Mouse (Mus musculus): ENCODE data around the gene Tex33. TPM values are rescaled to one million over a fixed set of nuclear protein-coding genes. Genes with fewer than 3 reads are reported as not detected.

Tex33 gene
- polyA plus RNA-seq, 1 experiment, result not detected

DNA sequence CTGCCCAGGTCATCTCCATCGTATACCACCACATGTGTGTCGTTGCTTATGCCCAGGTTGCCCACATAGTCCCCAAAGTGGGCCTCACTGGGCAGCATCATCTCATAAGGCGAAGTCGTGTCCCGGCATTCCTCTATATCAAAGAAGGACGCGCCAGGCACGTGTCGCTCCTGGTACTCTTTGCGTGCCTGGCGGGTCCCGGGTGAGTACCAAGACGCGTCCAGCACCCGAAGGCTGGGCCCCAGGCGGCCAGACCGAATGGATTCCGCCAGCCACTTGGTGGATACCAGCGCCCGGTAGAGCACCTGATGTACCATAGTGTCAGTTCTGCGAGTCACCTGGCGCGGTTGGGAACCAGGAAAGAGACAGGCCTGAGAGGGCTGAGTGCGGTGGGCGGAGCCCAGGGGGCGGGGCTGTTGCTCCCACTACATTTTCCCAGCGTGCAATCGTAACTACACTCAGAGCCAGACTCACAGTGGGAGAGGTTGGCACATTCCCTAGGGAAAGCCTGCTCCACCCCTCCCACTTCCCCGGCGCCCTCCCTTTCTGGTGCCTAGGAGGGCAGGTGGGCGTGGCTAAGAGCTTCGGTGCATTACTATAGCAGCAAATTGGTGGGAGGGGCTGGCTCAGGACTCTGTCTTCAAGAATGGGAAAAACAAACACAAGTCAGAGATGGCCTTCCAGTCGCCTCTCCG, 10.0 kb upstream of the Tex33 start, which contains the start of gene Tst:
Gene Tst, minus strand, starts transcription at position 391 of the 695 bp plus-strand sequence.
- Histone ChIP-seq H3K4me3 (replicated peaks; ENCODE audit: extremely low read depth, low read depth, low read length) (peak within 1 kb of the TSS; percentile 94), H3K4me1 (ENCODE audit: control insufficient read depth, insufficient read depth, low read length) (peaks cover 12% of the 10 kb centered on the region)
- DNase-seq, result peak; percentile 94
- TF ChIP-seq POLR2A (IDR thresholded peaks at IDR 0.05; ENCODE audit: borderline replicate concordance, extremely low read depth, low read depth, low read length) (peak; percentile 55; the same call in 1 of the 2 replicates), CTCF (IDR thresholded peaks at IDR 0.05; ENCODE audit: insufficient read depth, low read length) (no peak)
- WGBS, result 1% methylated on average over 34 of the region's 34 CpGs

DNA sequence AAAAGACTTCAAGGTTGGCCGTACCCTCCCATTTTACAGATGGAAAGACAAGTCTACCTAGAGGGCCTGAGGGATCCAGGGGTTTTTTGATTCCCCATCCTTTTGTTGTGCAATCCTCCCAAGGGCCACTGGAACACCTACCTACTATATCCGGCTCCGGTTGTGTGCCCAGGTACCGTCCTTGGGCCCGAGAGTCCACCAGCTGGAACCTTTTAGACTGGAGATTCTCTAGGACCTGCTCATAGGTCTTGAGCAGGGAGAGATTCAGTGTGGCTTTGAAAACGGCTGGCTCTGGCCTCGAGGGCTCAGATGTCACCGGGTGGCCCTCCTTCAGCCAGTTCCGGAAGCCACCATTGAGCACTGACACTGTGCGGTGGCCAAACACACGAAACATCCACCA, 9.4 kb upstream of the Tex33 start:
- DNase-seq, result no peak
- TF ChIP-seq POLR2A (IDR thresholded peaks at IDR 0.05; ENCODE audit: borderline replicate concordance, extremely low read depth, low read depth, low read length) (no peak), CTCF (IDR thresholded peaks at IDR 0.05; ENCODE audit: insufficient read depth, low read length) (no peak)
- Histone ChIP-seq H3K4me3 (replicated peaks; ENCODE audit: extremely low read depth, low read depth, low read length) (peak overlapping the region; percentile 94), H3K4me1 (ENCODE audit: control insufficient read depth, insufficient read depth, low read length) (peaks cover 14% of the 10 kb centered on the region)
- 51% methylated on average over 11 of the region's 11 CpGs for WGBS

DNA sequence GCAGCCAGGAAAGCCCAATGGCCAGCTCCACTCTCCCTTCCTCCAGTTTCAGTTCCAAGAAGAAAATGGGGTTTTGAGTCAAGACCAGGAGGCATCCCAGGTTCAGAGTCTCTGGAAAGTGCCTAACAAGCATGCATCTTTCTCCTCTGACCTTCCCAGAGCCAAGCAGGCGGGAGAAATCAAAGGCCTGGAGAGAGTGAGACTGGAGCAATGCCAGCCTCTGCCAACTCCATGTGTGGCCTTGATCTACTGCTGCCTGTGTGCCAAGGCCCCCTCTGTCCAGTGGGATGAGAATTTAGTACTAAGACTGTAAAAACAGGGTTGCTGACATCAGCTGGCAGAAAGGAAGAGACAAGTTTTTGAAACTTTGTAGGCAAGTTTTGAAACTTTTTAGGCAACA, 8.2 kb upstream of the Tex33 start:
- peak; percentile 43 for DNase-seq

DNA sequence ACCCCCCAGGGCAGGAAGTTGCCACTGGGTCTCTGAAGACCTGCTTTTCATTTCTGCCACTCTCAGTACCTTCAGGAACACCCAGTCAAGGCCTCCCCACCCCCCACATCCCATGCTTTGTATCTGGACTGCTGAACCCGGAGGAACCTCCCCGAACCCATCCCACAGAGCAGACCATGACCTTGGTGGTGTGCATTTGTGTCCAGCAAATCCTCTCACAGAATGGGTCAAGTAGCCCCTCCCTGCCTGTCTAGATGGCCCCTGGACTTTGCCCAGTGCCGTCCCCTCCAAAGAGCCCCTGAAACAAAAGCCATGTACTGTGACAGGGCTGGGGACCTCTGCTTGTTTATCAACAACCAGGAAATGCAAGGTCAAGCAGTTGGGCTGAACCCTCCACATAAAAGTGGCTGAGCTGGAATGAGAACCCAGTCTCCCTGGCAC, 7.6 kb upstream of the Tex33 start:
- peak; percentile 45 for DNase-seq
- TF ChIP-seq POLR2A (IDR thresholded peaks at IDR 0.05; ENCODE audit: borderline replicate concordance, extremely low read depth, low read depth, low read length) (no peak), CTCF (IDR thresholded peaks at IDR 0.05; ENCODE audit: insufficient read depth, low read length) (no peak)
- peaks cover 14% of the 10 kb centered on the region for H3K4me1 ChIP-seq (ENCODE audit: control insufficient read depth, insufficient read depth, low read length)
- WGBS, result 30% methylated on average over 3 of the region's 3 CpGs
- peak overlapping the region; percentile 25 for H3K4me3 ChIP-seq (replicated peaks; ENCODE audit: extremely low read depth, low read depth, low read length)

More for the DNA sequence above, 8.2 kb upstream of the Tex33 start:
- TF ChIP-seq CTCF (IDR thresholded peaks at IDR 0.05; ENCODE audit: insufficient read depth, low read length) (no peak), POLR2A (IDR thresholded peaks at IDR 0.05; ENCODE audit: borderline replicate concordance, extremely low read depth, low read depth, low read length) (no peak)
- 29% methylated on average over 1 of the region's 1 CpGs for WGBS
- peak overlapping the region; percentile 25 for H3K4me3 ChIP-seq (replicated peaks; ENCODE audit: extremely low read depth, low read depth, low read length)
- peaks cover 14% of the 10 kb centered on the region for H3K4me1 ChIP-seq (ENCODE audit: control insufficient read depth, insufficient read depth, low read length)

DNA sequence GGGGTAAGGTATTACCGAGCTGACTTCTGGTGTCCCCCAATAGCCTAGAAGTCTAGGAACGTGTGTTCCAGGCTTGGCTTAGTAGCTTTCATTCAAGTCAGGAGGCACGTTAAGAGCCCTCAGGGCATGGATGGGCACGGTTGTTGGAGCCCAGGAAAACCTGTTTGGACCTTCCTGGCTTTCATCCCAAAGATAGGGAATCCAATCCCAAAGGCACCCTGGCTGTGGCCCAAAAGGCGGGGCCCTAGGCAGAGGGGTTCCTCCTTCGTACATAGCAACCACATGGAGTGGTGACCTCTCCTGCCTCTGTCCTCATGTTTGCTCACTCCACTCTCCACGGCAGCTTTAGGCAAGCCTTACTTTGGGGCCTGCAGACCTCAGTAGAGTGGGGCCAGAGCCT, 6.7 kb upstream of the Tex33 start:
- 50% methylated on average over 7 of the region's 7 CpGs for WGBS
- TF ChIP-seq POLR2A (IDR thresholded peaks at IDR 0.05; ENCODE audit: borderline replicate concordance, extremely low read depth, low read depth, low read length) (peak; percentile 25; the same call in 1 of the 2 replicates), CTCF (IDR thresholded peaks at IDR 0.05; ENCODE audit: insufficient read depth, low read length) (no peak)
- peak; percentile 80 for DNase-seq
- Histone ChIP-seq H3K4me1 (ENCODE audit: control insufficient read depth, insufficient read depth, low read length) (peaks cover 14% of the 10 kb centered on the region), H3K4me3 (replicated peaks; ENCODE audit: extremely low read depth, low read depth, low read length) (no peak overlapping the region)

DNA sequence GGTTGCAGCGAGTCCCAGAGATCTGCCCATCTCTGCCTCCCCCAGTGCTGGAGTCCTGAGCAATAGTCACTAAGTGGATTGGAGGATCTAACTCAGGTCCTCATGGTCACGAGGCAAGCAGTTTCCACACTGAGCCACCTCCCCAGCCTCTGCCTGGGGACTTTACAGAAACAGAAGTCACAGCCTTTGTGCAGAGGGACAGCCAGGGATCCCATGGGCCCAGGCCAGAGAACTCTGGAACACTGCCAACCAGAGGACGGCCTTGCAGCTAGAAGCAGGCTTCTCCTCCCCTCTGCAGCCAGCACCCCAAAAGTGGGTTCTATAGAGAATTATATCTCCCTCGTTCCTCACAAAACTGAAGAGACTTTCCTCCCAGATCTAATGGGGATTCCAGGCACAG, 6.2 kb upstream of the Tex33 start:
- Histone ChIP-seq H3K4me1 (ENCODE audit: control insufficient read depth, insufficient read depth, low read length) (peaks cover 11% of the 10 kb centered on the region), H3K4me3 (replicated peaks; ENCODE audit: extremely low read depth, low read depth, low read length) (no peak overlapping the region)
- DNase-seq, result peak; percentile 59
- 29% methylated on average over 4 of the region's 4 CpGs for WGBS
- no peak for TF ChIP-seq CTCF (IDR thresholded peaks at IDR 0.05; ENCODE audit: insufficient read depth, low read length)
- TF ChIP-seq POLR2A (IDR thresholded peaks at IDR 0.05; ENCODE audit: borderline replicate concordance, extremely low read depth, low read depth, low read length), result no peak

- 44% methylated on average over 6 of the region's 6 CpGs for whole genome bisulfite sequencing
- TF ChIP-seq CTCF (IDR thresholded peaks at IDR 0.05; ENCODE audit: insufficient read depth, low read length) (no peak), POLR2A (IDR thresholded peaks at IDR 0.05; ENCODE audit: borderline replicate concordance, extremely low read depth, low read depth, low read length) (no peak)
- DNase-seq, result no peak
- H3K4me1 ChIP-seq (ENCODE audit: control insufficient read depth, insufficient read depth, low read length), result peaks cover 11% of the 10 kb centered on the region
- no peak overlapping the region for H3K4me3 ChIP-seq (replicated peaks; ENCODE audit: extremely low read depth, low read depth, low read length)
Observed at GRCm38 (mm10) chr15:78401345-78401744, 5.6 kb upstream of the Tex33 start.

- no peak for DNase-seq
- H3K4me1 ChIP-seq (ENCODE audit: control insufficient read depth, insufficient read depth, low read length), result no peaks in the 10 kb centered on the region
- TF ChIP-seq POLR2A (IDR thresholded peaks at IDR 0.05; ENCODE audit: borderline replicate concordance, extremely low read depth, low read depth, low read length) (no peak), CTCF (IDR thresholded peaks at IDR 0.05; ENCODE audit: insufficient read depth, low read length) (no peak)
Observed at GRCm38 (mm10) chr15:78390855-78391254, 4.9 kb downstream of the Tex33 start.

DNA sequence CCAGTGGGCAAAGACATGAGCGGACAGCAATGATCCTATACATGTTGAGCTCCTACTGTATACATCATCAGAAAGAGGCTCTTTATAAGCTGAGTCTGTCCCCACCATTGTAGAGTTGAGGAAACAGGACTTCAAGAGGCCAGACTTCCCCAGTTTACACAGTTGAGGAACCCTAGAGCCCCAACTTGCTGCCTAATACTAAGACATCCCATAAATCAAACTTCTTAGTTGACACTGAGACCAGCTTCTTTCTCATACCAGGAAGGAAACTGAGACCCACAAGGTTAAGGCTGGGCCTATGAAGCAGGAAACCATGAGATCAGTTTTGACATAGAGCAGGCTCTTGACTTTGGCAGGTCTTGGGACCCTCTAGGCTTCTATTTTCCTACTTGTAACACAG, 10.1 kb downstream of the Tex33 start:
- 100% methylated on average over 1 of the region's 1 CpGs for WGBS
- Histone ChIP-seq H3K4me1 (ENCODE audit: control insufficient read depth, insufficient read depth, low read length) (no peaks in the 10 kb centered on the region), H3K4me3 (replicated peaks; ENCODE audit: extremely low read depth, low read depth, low read length) (no peak overlapping the region)
- TF ChIP-seq CTCF (IDR thresholded peaks at IDR 0.05; ENCODE audit: insufficient read depth, low read length) (no peak), POLR2A (IDR thresholded peaks at IDR 0.05; ENCODE audit: borderline replicate concordance, extremely low read depth, low read depth, low read length) (no peak)
- DNase-seq, result no peak

More at GRCm38 (mm10) chr15:78390855-78391254, 4.9 kb downstream of the Tex33 start:
- H3K4me3 ChIP-seq (replicated peaks; ENCODE audit: extremely low read depth, low read depth, low read length), result no peak overlapping the region
- WGBS, result 69% methylated on average over 3 of the region's 3 CpGs
